Mouse (Mus musculus): ENCODE measurements around the gene Cdc42bpg.

DNA sequence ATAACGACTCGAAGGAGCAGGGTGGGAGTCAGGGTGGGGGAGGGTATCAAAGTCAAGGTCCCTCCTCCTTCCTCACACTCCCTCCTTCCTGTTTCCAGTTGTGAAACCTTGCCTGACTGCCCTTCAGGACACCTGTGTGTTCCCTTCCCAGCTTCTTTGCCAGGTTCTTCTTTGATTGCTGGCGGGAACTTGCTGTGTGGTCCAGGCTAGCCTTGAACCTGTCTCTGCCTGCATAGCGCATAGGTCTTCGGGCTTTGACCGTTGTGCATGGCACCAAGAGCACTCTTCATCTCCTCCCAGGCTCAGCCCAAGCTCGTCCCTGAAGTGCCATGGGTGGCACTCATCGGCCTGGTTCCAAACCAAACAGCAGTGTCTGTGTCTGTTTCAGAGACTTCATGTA is 41.3 kb upstream of the Cdc42bpg start:
- TF ChIP-seq POLR2A (IDR thresholded peaks at IDR 0.05; ENCODE audit: low read depth, low read length) (no peak), CTCF (IDR thresholded peaks at IDR 0.05; ENCODE audit: extremely low read depth, insufficient read depth, insufficient read length, insufficient replicate concordance) (no peak)

Measured in spleen, adult 2 months (tissue).